Mouse (Mus musculus) ES-Bruce4 (cell line): ENCODE measurements around the gene Gm44965. TPM values are rescaled to one million over a fixed set of nuclear protein-coding genes. Genes with fewer than 3 reads are reported as not detected.
A peak's percentile ranks its signal among the peaks of the same experiment; 100 is the strongest.

Experiments
- H3K27ac ChIP-seq: 2 replicates; pipeline ENCODE4 v1.5.1; 2012; ENCODE audit warnings: low read length, inconsistent platforms; ENCODE audit not compliant: insufficient read depth
- H3K27me3 ChIP-seq: 2 replicates; pipeline ENCODE4 v1.6.1; 2012; ENCODE audit warnings: mild to moderate bottlenecking, low read length, inconsistent platforms; ENCODE audit not compliant: control insufficient read depth, poor library complexity, insufficient read depth, severe bottlenecking
- H3K36me3 ChIP-seq: 2 replicates; pipeline ENCODE4 v1.6.1; 2012; ENCODE audit warnings: inconsistent platforms, mild to moderate bottlenecking, low read length, moderate library complexity; ENCODE audit not compliant: control insufficient read depth, poor library complexity, insufficient read depth, severe bottlenecking
- H3K4me1 ChIP-seq: one replicate; pipeline ENCODE4 v1.8.1; 2011; ENCODE audit warnings: low read length; ENCODE audit not compliant: control insufficient read depth, insufficient read depth
- H3K4me3 ChIP-seq: 2 replicates; pipeline ENCODE4 v1.5.1; 2011; ENCODE audit warnings: low read depth, mild to moderate bottlenecking, low read length
- H3K9ac ChIP-seq: 2 replicates; pipeline ENCODE4 v1.6.1; 2012; ENCODE audit warnings: low read depth, mild to moderate bottlenecking, inconsistent platforms; ENCODE audit not compliant: poor library complexity, severe bottlenecking
- H3K9me3 ChIP-seq: replicated peaks from 2 replicates; pipeline ENCODE4 v1.6.1; 2012; ENCODE audit warnings: mild to moderate bottlenecking, low read length, inconsistent platforms; ENCODE audit not compliant: control insufficient read depth, poor library complexity, insufficient read depth, severe bottlenecking
- CTCF ChIP-seq: IDR thresholded peaks from one replicate; pipeline ENCODE4 v1.8.1; 2011; ENCODE audit warnings: low read depth, low read length
- EP300 ChIP-seq: IDR thresholded peaks from 2 replicates; pipeline ENCODE4 v1.6.1; 2011; ENCODE audit warnings: low read depth, low read length; ENCODE audit not compliant: insufficient read depth
- POLR2A ChIP-seq: IDR thresholded peaks from one replicate; pipeline ENCODE4 v1.8.1; 2011; ENCODE audit warnings: low read length; ENCODE audit not compliant: insufficient read depth
- polyA plus RNA-seq: library from polyadenylated mRNA; stranded (reverse); fragments of >200 nt; gene quantifications from 2 replicates; pipeline ENCODE4 v1.2.4, GENCODE M21; 2011; ENCODE audit warnings: low read depth; ENCODE audit not compliant: missing spikeins, insufficient read depth, insufficient read length

The Gm44965 gene
- polyA plus RNA-seq, 1 experiment, result not detected

- no peak for TF ChIP-seq EP300
- H3K36me3 ChIP-seq, result no peaks in the 10 kb centered on the region
- no peaks in the 10 kb centered on the region for H3K9me3 ChIP-seq
- no peaks in the 10 kb centered on the region for H3K27me3 ChIP-seq
- no peaks in the 10 kb centered on the region for H3K4me1 ChIP-seq
- no peak overlapping the region for H3K27ac ChIP-seq
- peak overlapping the region; percentile 17; the same call in 1 of the 2 replicates for H3K9ac ChIP-seq
- peak overlapping the region; percentile 57 for H3K4me3 ChIP-seq
Observed at GRCm38 (mm10) chr6:48596545-48597232, 2.9 kb downstream of the Gm44965 start.

GRCm38 (mm10) chr6:48597233-48597625 lies 3.5 kb downstream of the Gm44965 start:
- Histone ChIP-seq H3K27me3 (no peaks in the 10 kb centered on the region), H3K9me3 (no peaks in the 10 kb centered on the region), H3K4me1 (no peaks in the 10 kb centered on the region), H3K27ac (no peak overlapping the region), H3K9ac (peak overlapping the region; percentile 17), H3K36me3 (no peaks in the 10 kb centered on the region), H3K4me3 (peak overlapping the region; percentile 57)
- TF ChIP-seq POLR2A (no peak), EP300 (no peak)

- no peak overlapping the region for H3K4me3 ChIP-seq
- no peak for TF ChIP-seq POLR2A
- TF ChIP-seq EP300, result no peak
- no peak for TF ChIP-seq CTCF
- H3K4me1 ChIP-seq, result no peaks in the 10 kb centered on the region
- no peaks in the 10 kb centered on the region for H3K27me3 ChIP-seq
- H3K9ac ChIP-seq, result no peak overlapping the region
- H3K9me3 ChIP-seq, result no peaks in the 10 kb centered on the region
- no peaks in the 10 kb centered on the region for H3K36me3 ChIP-seq
- H3K27ac ChIP-seq, result no peak overlapping the region
Observed at GRCm38 (mm10) chr6:48600594-48600993, 6.9 kb downstream of the Gm44965 start.

- Histone ChIP-seq H3K9ac (peak within 1 kb of the TSS; percentile 69), H3K36me3 (no peaks in the 10 kb centered on the region), H3K4me3 (peak within 1 kb of the TSS; percentile 95), H3K27me3 (no peaks in the 10 kb centered on the region), H3K4me1 (no peaks in the 10 kb centered on the region), H3K27ac (no peak within 1 kb of the TSS), H3K9me3 (no peaks in the 10 kb centered on the region)
- TF ChIP-seq POLR2A, result no peak
- TF ChIP-seq CTCF, result no peak
- TF ChIP-seq EP300, result no peak
Observed at GRCm38 (mm10) chr6:48601271-48602079, 7.7 kb downstream of the Gm44965 start, which contains the start of gene Zfp775. Gene Zfp775 (plus strand): TSS chr6:48602063.

GRCm38 (mm10) chr6:48602080-48602741 lies 8.5 kb downstream of the Gm44965 start:
- Histone ChIP-seq H3K4me3 (peak overlapping the region; percentile 95), H3K36me3 (no peaks in the 10 kb centered on the region), H3K4me1 (no peaks in the 10 kb centered on the region), H3K9ac (peak overlapping the region; percentile 69), H3K27me3 (no peaks in the 10 kb centered on the region), H3K9me3 (no peaks in the 10 kb centered on the region), H3K27ac (no peak overlapping the region)
- TF ChIP-seq POLR2A (no peak), EP300 (no peak), CTCF (no peak)
